Mouse (Mus musculus) embryonic facial prominence, embryonic 13.5 days (tissue): ENCODE measurements at regions not wholly inside any gene's neighbourhood (a gene's known extent, or its start where the extent isn't known, plus 50 kb on each side); places are given as distances from the start of the nearest gene placed in this dataset.

ENCODE experiments used
- ATAC-seq: fragments of 200-750 bp; cut with Nextera tagmentation; 2 replicates; pipeline ENCODE4 v1.8.0; 2017; ENCODE audit warnings: low read depth; ENCODE audit not compliant: insufficient number of reproducible peaks, insufficient read depth, low FRiP score, low TSS enrichment
- H3K27ac ChIP-seq: fragments of 300-500 bp; sonication (generic); 2 replicates; pipeline ENCODE4 v1.5.1; 2015; ENCODE audit warnings: moderate library complexity, mild to moderate bottlenecking, inconsistent platforms
- H3K27me3 ChIP-seq: fragments of 300-500 bp; sonication (generic); 2 replicates; pipeline ENCODE4 v1.6.1; 2015; ENCODE audit warnings: mild to moderate bottlenecking, inconsistent platforms
- H3K36me3 ChIP-seq: fragments of 300-500 bp; sonication (generic); 2 replicates; pipeline ENCODE4 v1.6.1; 2015; ENCODE audit warnings: mild to moderate bottlenecking, inconsistent platforms
- H3K4me1 ChIP-seq: fragments of 300-500 bp; sonication (generic); 2 replicates; pipeline ENCODE4 v1.6.1; 2015; ENCODE audit warnings: inconsistent platforms
- H3K4me2 ChIP-seq: fragments of 300-500 bp; sonication (generic); 2 replicates; pipeline ENCODE4 v1.6.1; 2015; ENCODE audit warnings: moderate library complexity, mild to moderate bottlenecking, inconsistent platforms
- H3K4me3 ChIP-seq: fragments of 300-500 bp; sonication (generic); 2 replicates; pipeline ENCODE4 v1.5.1; 2015; ENCODE audit warnings: mild to moderate bottlenecking, inconsistent platforms
- H3K9ac ChIP-seq: fragments of 300-500 bp; sonication (generic); 2 replicates; pipeline ENCODE4 v1.6.1; 2015; ENCODE audit warnings: mild to moderate bottlenecking, inconsistent platforms
- H3K9me3 ChIP-seq: fragments of 300-500 bp; sonication (generic); 2 replicates; pipeline ENCODE4 v1.6.1; 2016; ENCODE audit warnings: inconsistent platforms
- WGBS: fragments of 180-500 bp; shearing (Covaris S2); methylation state at CpG from one replicate; pipeline ENCODE4 v1.1.7; 2015; ENCODE audit warnings: mixed read lengths; 5-methylcytosine and 5-hydroxymethylcytosine counted together

DNA sequence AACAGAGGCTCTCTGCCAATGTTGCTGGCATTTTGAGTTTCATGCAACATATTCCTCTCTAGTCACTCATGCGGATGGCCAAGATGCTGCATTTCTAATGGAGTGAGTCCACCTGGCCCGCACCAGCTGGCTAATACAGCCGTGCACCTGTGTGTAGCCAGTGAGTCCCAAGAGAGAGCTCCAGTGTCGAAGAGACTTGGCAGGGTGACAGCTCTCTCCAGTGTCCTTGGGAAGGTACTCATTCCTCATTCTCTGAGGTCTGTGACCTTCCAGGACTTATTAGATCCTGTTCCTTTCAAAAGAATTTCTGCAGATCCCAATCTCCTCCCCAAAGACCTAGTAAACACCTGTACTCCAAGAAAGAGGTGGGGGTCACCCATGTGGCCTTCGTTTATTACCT is 109.9 kb downstream of the Hs3st3b1 start:
- Histone ChIP-seq H3K27ac (no peak overlapping the region), H3K4me2 (no peak overlapping the region), H3K4me3 (no peak overlapping the region), H3K27me3 (no peaks in the 10 kb centered on the region), H3K9ac (no peak overlapping the region), H3K36me3 (no peaks in the 10 kb centered on the region), H3K9me3 (no peaks in the 10 kb centered on the region), H3K4me1 (no peaks in the 10 kb centered on the region)
- no peak for ATAC-seq
- WGBS = 77% methylated on average over 5 of the region's 5 CpGs

DNA sequence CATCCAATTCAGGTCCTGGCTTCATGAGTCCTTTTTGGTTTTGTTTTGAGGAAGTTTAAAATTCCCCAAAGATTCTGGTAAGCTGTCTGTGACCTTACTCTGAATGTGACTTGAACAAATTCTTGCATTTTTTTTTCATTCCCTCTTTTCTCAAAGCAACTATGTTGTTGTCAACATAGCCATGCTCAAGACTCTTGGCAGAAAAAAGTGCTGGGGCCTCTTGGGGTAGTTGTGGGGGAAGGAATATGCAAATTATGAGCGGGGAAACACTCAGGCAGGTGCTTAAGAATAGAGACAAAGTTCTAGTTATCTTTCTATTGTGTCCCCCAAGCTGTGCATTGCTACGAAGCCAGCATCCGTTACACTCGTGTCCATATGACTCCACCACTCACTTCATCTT is 99.2 kb downstream of the Hs3st3b1 start:
- no peak overlapping the region for H3K4me3 ChIP-seq
- H3K36me3 ChIP-seq = no peaks in the 10 kb centered on the region
- no peak for ATAC-seq
- no peak overlapping the region for H3K9ac ChIP-seq
- H3K27me3 ChIP-seq = no peaks in the 10 kb centered on the region
- 0 out of 2 replicates have a peak, but pooled peaks cover 5% of the 10 kb centered on the region for H3K9me3 ChIP-seq
- no peak overlapping the region for H3K27ac ChIP-seq
- H3K4me1 ChIP-seq = no peaks in the 10 kb centered on the region
- no peak overlapping the region for H3K4me2 ChIP-seq
- 81% methylated on average over 4 of the region's 4 CpGs for WGBS

DNA sequence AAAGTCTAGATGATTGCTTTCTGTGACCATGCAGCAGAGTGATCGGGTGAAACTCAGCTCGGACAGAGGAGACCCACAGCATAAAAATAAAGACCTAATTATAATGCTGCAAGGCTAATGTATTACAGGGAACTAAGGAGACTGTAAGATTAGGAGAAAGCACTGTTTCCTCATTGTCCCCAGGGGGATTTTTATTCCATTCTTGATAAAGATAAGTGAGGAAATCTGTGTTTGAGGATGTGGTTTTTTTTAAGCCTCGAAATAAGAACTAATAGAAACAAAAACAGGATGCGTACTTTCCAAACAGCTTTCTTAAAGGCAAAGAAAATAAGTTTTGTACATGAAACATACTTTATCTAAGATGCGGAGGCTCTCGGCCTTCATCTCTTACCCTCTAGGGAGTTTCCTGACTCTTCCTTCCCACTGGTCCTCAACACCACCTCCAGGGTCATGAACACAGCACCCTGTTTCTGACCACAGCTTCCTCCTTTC is 94.8 kb downstream of the Hs3st3b1 start:
- Histone ChIP-seq H3K4me3 (no peak overlapping the region), H3K27me3 (no peaks in the 10 kb centered on the region), H3K27ac (no peak overlapping the region), H3K9ac (no peak overlapping the region), H3K9me3 (0 out of 2 replicates have a peak, but pooled peaks cover 5% of the 10 kb centered on the region), H3K4me2 (no peak overlapping the region), H3K4me1 (no peaks in the 10 kb centered on the region), H3K36me3 (no peaks in the 10 kb centered on the region)
- 72% methylated on average over 6 of the region's 6 CpGs for WGBS
- no peak for ATAC-seq

- ATAC-seq = no peak
- H3K27me3 ChIP-seq = peaks cover 8% of the 10 kb centered on the region; the same call in 1 of the 2 replicates
- 86% methylated on average over 3 of the region's 3 CpGs for WGBS
- no peak overlapping the region for H3K27ac ChIP-seq
- no peak overlapping the region for H3K4me3 ChIP-seq
- H3K9ac ChIP-seq = no peak overlapping the region
- no peaks in the 10 kb centered on the region for H3K9me3 ChIP-seq
- H3K4me1 ChIP-seq = no peaks in the 10 kb centered on the region
- no peak overlapping the region for H3K4me2 ChIP-seq
- H3K36me3 ChIP-seq = no peaks in the 10 kb centered on the region
Observed at GRCm38 (mm10) chr11:63833480-63833879, 88.6 kb downstream of the Hs3st3b1 start.

- Histone ChIP-seq H3K9me3 (no peaks in the 10 kb centered on the region), H3K4me1 (no peaks in the 10 kb centered on the region), H3K27ac (no peak overlapping the region), H3K36me3 (no peaks in the 10 kb centered on the region), H3K9ac (no peak overlapping the region), H3K4me3 (no peak overlapping the region), H3K4me2 (no peak overlapping the region), H3K27me3 (peaks cover 8% of the 10 kb centered on the region; the same call in 1 of the 2 replicates)
- WGBS = 79% methylated on average over 4 of the region's 4 CpGs
- ATAC-seq = no peak
Observed at GRCm38 (mm10) chr11:63834140-63834539, 88.0 kb downstream of the Hs3st3b1 start.

DNA sequence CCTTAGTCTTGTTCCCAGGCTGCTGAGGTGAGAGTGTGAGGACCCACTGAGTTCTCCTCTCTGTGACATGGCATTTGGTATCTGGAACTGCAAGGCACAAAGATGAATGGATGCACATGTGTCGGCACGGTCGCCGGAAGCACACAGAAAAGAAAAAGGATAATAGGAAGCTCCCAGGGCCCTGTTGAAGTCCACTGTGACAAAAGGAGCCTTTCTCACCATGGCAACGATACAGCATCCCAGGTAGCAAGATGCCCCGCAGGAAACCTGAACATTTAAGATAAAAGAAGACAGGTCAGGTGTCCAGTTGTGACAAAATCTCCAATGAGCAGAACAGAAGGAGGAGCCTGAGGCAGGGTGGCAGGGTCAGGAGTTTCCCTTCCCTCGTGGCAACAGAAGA is 87.5 kb downstream of the Hs3st3b1 start:
- no peak for ATAC-seq
- Histone ChIP-seq H3K27me3 (peaks cover 8% of the 10 kb centered on the region; the same call in 1 of the 2 replicates), H3K36me3 (no peaks in the 10 kb centered on the region), H3K27ac (no peak overlapping the region), H3K9me3 (no peaks in the 10 kb centered on the region), H3K4me1 (no peaks in the 10 kb centered on the region), H3K9ac (no peak overlapping the region), H3K4me3 (no peak overlapping the region), H3K4me2 (no peak overlapping the region)
- 57% methylated on average over 7 of the region's 7 CpGs for WGBS
